Mouse (Mus musculus) embryonic fibroblast, embryonic 13.5 days (primary cell): ENCODE results near the gene Ddx27. TPM values are rescaled to one million over a fixed set of nuclear protein-coding genes. Genes with fewer than 3 reads are reported as not detected.

Experiments
- H3K27ac ChIP-seq: 2 replicates; pipeline ENCODE4 v1.5.1; 2012; ENCODE audit warnings: low read length, control low read depth, inconsistent platforms; ENCODE audit not compliant: insufficient read depth
- H3K4me1 ChIP-seq: 2 replicates; pipeline ENCODE4 v1.6.1; 2011; ENCODE audit warnings: low read length; ENCODE audit not compliant: control insufficient read depth, insufficient read depth
- H3K4me3 ChIP-seq: 2 replicates; pipeline ENCODE4 v1.5.1; 2011; ENCODE audit warnings: mild to moderate bottlenecking, control low read depth, low read length; ENCODE audit not compliant: insufficient read depth
- CTCF ChIP-seq: IDR thresholded peaks from 2 replicates; pipeline ENCODE4 v1.5.1; 2011; ENCODE audit warnings: mild to moderate bottlenecking, control low read depth, low read length, moderate library complexity, borderline replicate concordance; ENCODE audit not compliant: insufficient read depth
- POLR2A ChIP-seq: IDR thresholded peaks from 2 replicates; pipeline ENCODE4 v1.6.1; 2011; ENCODE audit warnings: low read depth, mild to moderate bottlenecking, control low read depth, low read length, moderate library complexity
- polyA plus RNA-seq: library from polyadenylated mRNA; stranded (reverse); fragments of >200 nt; gene quantifications from 2 replicates; pipeline ENCODE4 v1.2.4, GENCODE M21; 2011; ENCODE audit warnings: low read depth; ENCODE audit not compliant: missing spikeins, insufficient read length

Gene Ddx27
- polyA plus RNA-seq = 29.9 and 31.6 TPM in 2 replicates

- Histone ChIP-seq H3K4me1 (peaks cover 4% of the 10 kb centered on the region), H3K27ac (peak within 1 kb of the TSS; percentile 53; the same call in 1 of the 2 replicates), H3K4me3 (peak within 1 kb of the TSS; percentile 93)
- no peak for TF ChIP-seq CTCF
- TF ChIP-seq POLR2A = peak; percentile 73
Observed at GRCm38 (mm10) chr2:167014702-167015381, at the start of gene Ddx27. TSS of gene Ddx27 (plus strand) at chr2:167015193.

GRCm38 (mm10) chr2:166973153-166973552, 41.8 kb upstream of the Ddx27 start:
- H3K27ac ChIP-seq = peak overlapping the region; percentile 59; the same call in 1 of the 2 replicates
- H3K4me1 ChIP-seq = peaks cover 32% of the 10 kb centered on the region
- no peak overlapping the region for H3K4me3 ChIP-seq
- TF ChIP-seq CTCF (no peak), POLR2A (no peak)

GRCm38 (mm10) chr2:166974177-166974872, 40.7 kb upstream of the Ddx27 start:
- peak overlapping the region; percentile 86; the same call in 1 of the 2 replicates for H3K27ac ChIP-seq
- peaks cover 32% of the 10 kb centered on the region for H3K4me1 ChIP-seq
- H3K4me3 ChIP-seq = no peak overlapping the region
- TF ChIP-seq POLR2A (no peak), CTCF (no peak)

DNA sequence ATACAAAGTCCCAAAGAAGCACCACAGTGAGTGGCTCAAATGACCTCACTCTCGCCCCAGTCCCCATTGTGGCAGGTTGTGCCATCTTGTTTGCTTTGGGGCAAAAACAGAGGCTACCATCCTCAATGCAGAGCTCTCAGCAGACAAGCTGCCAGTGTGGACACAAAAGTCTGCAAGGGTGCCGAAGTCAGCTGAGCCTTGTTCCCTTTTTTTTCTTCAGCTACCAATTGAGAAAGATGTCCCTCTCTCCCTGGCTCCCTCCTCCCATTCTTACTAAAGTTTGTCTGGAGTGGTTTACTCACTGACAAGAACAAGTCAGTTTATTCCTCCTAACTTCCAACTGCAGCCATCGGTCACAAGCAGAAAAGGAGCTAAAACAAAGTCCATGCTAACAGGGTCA, 38.6 kb upstream of the Ddx27 start:
- no peak for TF ChIP-seq POLR2A
- TF ChIP-seq CTCF = no peak
- H3K4me1 ChIP-seq = peaks cover 32% of the 10 kb centered on the region
- H3K27ac ChIP-seq = peak overlapping the region; percentile 15; the same call in 1 of the 2 replicates
- H3K4me3 ChIP-seq = no peak overlapping the region

- no peak overlapping the region for H3K27ac ChIP-seq
- H3K4me3 ChIP-seq = no peak overlapping the region
- TF ChIP-seq POLR2A (no peak), CTCF (no peak)
Observed at GRCm38 (mm10) chr2:166977490-166977889, 37.5 kb upstream of the Ddx27 start.

GRCm38 (mm10) chr2:166980161-166980560, 34.8 kb upstream of the Ddx27 start:
- Histone ChIP-seq H3K4me1 (peaks cover 16% of the 10 kb centered on the region), H3K4me3 (no peak overlapping the region), H3K27ac (no peak overlapping the region)
- TF ChIP-seq CTCF = no peak
- no peak for TF ChIP-seq POLR2A

More at GRCm38 (mm10) chr2:166977490-166977889, 37.5 kb upstream of the Ddx27 start:
- H3K4me1 ChIP-seq = peaks cover 28% of the 10 kb centered on the region

DNA sequence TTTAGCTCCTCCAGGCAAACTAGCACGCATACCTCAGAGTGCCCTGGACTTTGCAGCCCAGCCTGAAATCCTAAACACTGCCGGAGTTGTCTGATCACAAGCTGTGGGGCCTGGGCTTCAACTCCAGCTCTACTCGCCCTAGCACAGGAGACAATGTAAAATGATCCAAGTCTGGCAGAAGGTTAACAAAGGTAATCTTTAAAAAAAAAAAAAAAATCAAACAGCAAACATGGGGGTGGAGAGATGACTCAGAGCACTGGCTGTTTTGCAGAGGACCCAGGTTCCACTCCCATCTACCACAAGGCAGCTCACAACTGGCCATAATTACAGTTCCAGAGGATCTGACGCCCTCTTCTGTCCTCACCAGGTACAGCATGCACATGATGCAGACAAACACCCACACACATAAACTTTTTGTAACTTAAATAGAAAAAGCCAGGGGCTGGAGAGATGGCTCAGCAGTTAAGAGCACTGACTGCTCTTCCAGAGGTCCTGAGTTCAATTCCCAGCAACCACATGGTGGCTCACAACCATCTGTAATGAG, 31.6 kb upstream of the Ddx27 start:
- Histone ChIP-seq H3K4me3 (no peak overlapping the region), H3K4me1 (no peaks in the 10 kb centered on the region), H3K27ac (no peak overlapping the region)
- no peak for TF ChIP-seq POLR2A

- TF ChIP-seq CTCF = no peak
- no peak for TF ChIP-seq POLR2A
- Histone ChIP-seq H3K4me1 (peaks cover 8% of the 10 kb centered on the region), H3K4me3 (no peak overlapping the region), H3K27ac (0 out of 2 replicates have a peak overlapping the region, but pooled peaks have one; percentile 10)
Observed at GRCm38 (mm10) chr2:166990861-166991260, 24.1 kb upstream of the Ddx27 start.

DNA sequence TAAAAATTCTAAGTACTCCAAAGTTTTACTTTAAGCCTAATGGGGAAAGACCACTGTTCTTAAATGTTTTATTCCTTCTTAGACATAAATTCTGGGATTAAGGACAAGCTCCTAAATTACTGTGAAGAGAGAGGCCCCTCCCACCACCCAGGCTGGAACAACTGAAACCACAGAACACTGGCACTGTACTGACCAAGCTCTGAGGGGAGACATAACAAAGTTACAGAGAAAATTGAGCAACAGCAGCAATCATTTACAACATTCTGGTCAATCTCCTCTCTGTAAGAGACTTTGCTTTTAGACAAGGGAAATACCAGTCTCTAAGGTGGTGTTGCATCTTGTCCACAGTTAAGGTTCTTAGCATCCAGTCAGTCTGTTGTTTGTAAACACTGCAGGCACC, 23.0 kb upstream of the Ddx27 start:
- Histone ChIP-seq H3K4me3 (no peak overlapping the region), H3K4me1 (peaks cover 12% of the 10 kb centered on the region), H3K27ac (peak overlapping the region; percentile 44; the same call in 1 of the 2 replicates)
- no peak for TF ChIP-seq CTCF
- no peak for TF ChIP-seq POLR2A
